Mouse (Mus musculus) liver, adult 2 months (tissue): ENCODE measurements around the gene Trpv6. TPM values are rescaled to one million over a fixed set of nuclear protein-coding genes. Genes with fewer than 3 reads are reported as not detected.
A peak's percentile ranks its signal among the peaks of the same experiment; 100 is the strongest.

Source experiments
- DNase-seq: peaks from one replicate; pipeline ENCODE4 v3.0.0-alpha.2; 2011; ENCODE audit warnings: low read depth, low spot score; ENCODE audit errors: extremely low read depth
- H3K27ac ChIP-seq: fragments of 200-500 bp; replicated peaks from 2 replicates; pipeline ENCODE4 v1.5.1; 2012; ENCODE audit warnings: low read depth, mild to moderate bottlenecking, control low read depth, inconsistent platforms, low read length; ENCODE audit not compliant: insufficient read depth
- H3K27me3 ChIP-seq: fragments of 200-500 bp; 2 replicates; pipeline ENCODE4 v1.6.1; 2012; ENCODE audit warnings: mild to moderate bottlenecking, moderate library complexity, low read length, inconsistent platforms; ENCODE audit not compliant: control insufficient read depth, insufficient read depth
- H3K36me3 ChIP-seq: fragments of 200-500 bp; 2 replicates; pipeline ENCODE4 v1.6.1; 2012; ENCODE audit warnings: low read length, inconsistent platforms; ENCODE audit not compliant: control insufficient read depth, insufficient read depth
- H3K4me1 ChIP-seq: fragments of 200-500 bp; 2 replicates; pipeline ENCODE4 v1.6.1; 2011; ENCODE audit warnings: low read length; ENCODE audit not compliant: control insufficient read depth, insufficient read depth
- H3K4me3 ChIP-seq: fragments of 200-500 bp; 2 replicates; pipeline ENCODE4 v1.5.1; 2011; ENCODE audit warnings: low read depth, mild to moderate bottlenecking, control low read depth, low read length, moderate library complexity; ENCODE audit not compliant: insufficient read depth
- H3K79me2 ChIP-seq: fragments of 200-500 bp; 2 replicates; pipeline ENCODE4 v1.6.1; 2012; ENCODE audit warnings: inconsistent platforms, mild to moderate bottlenecking, low read length, moderate library complexity; ENCODE audit not compliant: control insufficient read depth, insufficient read depth
- H3K9ac ChIP-seq: fragments of 200-500 bp; 2 replicates; pipeline ENCODE4 v1.6.1; 2012; ENCODE audit warnings: low read depth, mild to moderate bottlenecking, control low read depth, inconsistent platforms, low read length
- CTCF ChIP-seq: fragments of 200-500 bp; IDR thresholded peaks from 2 replicates; pipeline ENCODE4 v1.5.1; 2011; ENCODE audit warnings: low read depth, low read length, control low read depth
- POLR2A ChIP-seq: fragments of 200-500 bp; IDR thresholded peaks from 2 replicates; pipeline ENCODE4 v1.6.1; 2011; ENCODE audit warnings: low read length, control low read depth; ENCODE audit not compliant: insufficient read depth; ENCODE audit errors: extremely low read depth
- WGBS: fragments of 180-500 bp; shearing (Covaris S2); methylation state at CpG from one replicate; pipeline ENCODE4 v1.1.7; 2018; 5-methylcytosine and 5-hydroxymethylcytosine counted together
- polyA plus RNA-seq: library from polyadenylated mRNA; depleted of rRNA; stranded (reverse); fragments of >200 nt; gene quantifications from 2 replicates; pipeline ENCODE4 v1.2.3, GENCODE M21; 2012
- total RNA-seq: library from RNA; depleted of rRNA; stranded (reverse); fragments of >200 nt; gene quantifications from 2 replicates; pipeline ENCODE4 v1.2.3, GENCODE M21; 2014

Gene Trpv6
- total and polyA plus RNA-seq, 2 experiments: not detected

- Histone ChIP-seq H3K27ac (no peak overlapping the region), H3K4me1 (no peaks in the 10 kb centered on the region), H3K4me3 (no peak overlapping the region), H3K36me3 (no peaks in the 10 kb centered on the region), H3K27me3 (no peaks in the 10 kb centered on the region), H3K79me2 (no peaks in the 10 kb centered on the region), H3K9ac (no peak overlapping the region)
- WGBS: 54% methylated on average over 1 of the region's 1 CpGs
- no peak for DNase-seq
- TF ChIP-seq CTCF (no peak), POLR2A (no peak)
These were observed 1.2 kb upstream of the Trpv6 start for GRCm38 (mm10) chr6:41637393-41637792.

- Histone ChIP-seq H3K4me3 (no peak overlapping the region), H3K79me2 (no peaks in the 10 kb centered on the region), H3K4me1 (no peaks in the 10 kb centered on the region), H3K27ac (no peak overlapping the region), H3K27me3 (no peaks in the 10 kb centered on the region), H3K9ac (no peak overlapping the region), H3K36me3 (no peaks in the 10 kb centered on the region)
- WGBS: 40% methylated on average over 1 of the region's 1 CpGs
- no peak for DNase-seq
- TF ChIP-seq CTCF: no peak
- no peak for TF ChIP-seq POLR2A
These were observed 994 bp downstream of the Trpv6 start for GRCm38 (mm10) chr6:41635211-41635610.

GRCm38 (mm10) chr6:41631549-41631948 lies 4.7 kb downstream of the Trpv6 start:
- no peak overlapping the region for H3K27ac ChIP-seq
- H3K4me3 ChIP-seq: no peak overlapping the region
- no peaks in the 10 kb centered on the region for H3K27me3 ChIP-seq
- WGBS: 82% methylated on average over 4 of the region's 4 CpGs
- H3K36me3 ChIP-seq: no peaks in the 10 kb centered on the region
- no peaks in the 10 kb centered on the region for H3K79me2 ChIP-seq
- no peak for TF ChIP-seq POLR2A
- TF ChIP-seq CTCF: no peak
- DNase-seq: no peak
- H3K9ac ChIP-seq: no peak overlapping the region
- no peaks in the 10 kb centered on the region for H3K4me1 ChIP-seq

- Histone ChIP-seq H3K4me1 (no peaks in the 10 kb centered on the region), H3K27ac (no peak overlapping the region), H3K36me3 (no peaks in the 10 kb centered on the region), H3K79me2 (no peaks in the 10 kb centered on the region), H3K9ac (no peak overlapping the region), H3K4me3 (no peak overlapping the region), H3K27me3 (no peaks in the 10 kb centered on the region)
- no peak for DNase-seq
- TF ChIP-seq CTCF: no peak
- no peak for TF ChIP-seq POLR2A
- 44% methylated on average over 2 of the region's 2 CpGs for WGBS
These were observed 5.4 kb downstream of the Trpv6 start for GRCm38 (mm10) chr6:41630791-41631190.

- no peak overlapping the region for H3K9ac ChIP-seq
- H3K79me2 ChIP-seq: no peaks in the 10 kb centered on the region
- no peak overlapping the region for H3K27ac ChIP-seq
- TF ChIP-seq CTCF (no peak), POLR2A (no peak)
- no peaks in the 10 kb centered on the region for H3K4me1 ChIP-seq
- H3K4me3 ChIP-seq: no peak overlapping the region
- H3K36me3 ChIP-seq: no peaks in the 10 kb centered on the region
- no peaks in the 10 kb centered on the region for H3K27me3 ChIP-seq
- DNase-seq: no peak
- 63% methylated on average over 1 of the region's 1 CpGs for WGBS
These were observed 8.0 kb downstream of the Trpv6 start for GRCm38 (mm10) chr6:41628180-41628579.

- no peak for DNase-seq
- WGBS: 66% methylated on average over 9 of the region's 9 CpGs
- Histone ChIP-seq H3K4me1 (no peaks in the 10 kb centered on the region), H3K36me3 (no peaks in the 10 kb centered on the region), H3K9ac (no peak overlapping the region), H3K27me3 (no peaks in the 10 kb centered on the region), H3K4me3 (no peak overlapping the region), H3K79me2 (no peaks in the 10 kb centered on the region), H3K27ac (no peak overlapping the region)
- no peak for TF ChIP-seq POLR2A
- TF ChIP-seq CTCF: peak; percentile 44
These were observed 13.5 kb downstream of the Trpv6 start for GRCm38 (mm10) chr6:41622661-41623060.
